Mouse (Mus musculus) liver, embryonic 13.5 days (tissue): ENCODE measurements around the gene Fam83c. TPM values are rescaled to one million over a fixed set of nuclear protein-coding genes. Genes with fewer than 3 reads are reported as not detected.

ENCODE experiments used
- ATAC-seq: fragments of 200-750 bp; cut with Nextera tagmentation; 2 replicates; pipeline ENCODE4 v1.8.0; 2017; ENCODE audit warnings: low read depth, mild to moderate bottlenecking, moderate number of reproducible peaks, moderate library complexity
- DNase-seq: peaks from one replicate; pipeline ENCODE4 v3.0.0; 2022
- H3K27ac ChIP-seq: fragments of 300-500 bp; sonication (generic); 2 replicates; pipeline ENCODE4 v1.5.1; 2015; ENCODE audit warnings: moderate library complexity, mild to moderate bottlenecking, inconsistent platforms
- H3K27me3 ChIP-seq: fragments of 300-500 bp; sonication (generic); 2 replicates; pipeline ENCODE4 v1.6.1; 2015; ENCODE audit warnings: mild to moderate bottlenecking, inconsistent platforms
- H3K36me3 ChIP-seq: fragments of 300-500 bp; sonication (generic); 2 replicates; pipeline ENCODE4 v1.6.1; 2015; ENCODE audit warnings: mild to moderate bottlenecking, inconsistent platforms
- H3K4me1 ChIP-seq: fragments of 300-500 bp; sonication (generic); replicated peaks from 2 replicates; pipeline ENCODE4 v1.6.1; 2015; ENCODE audit warnings: inconsistent platforms
- H3K4me2 ChIP-seq: fragments of 300-500 bp; sonication (generic); 2 replicates; pipeline ENCODE4 v1.6.1; 2015; ENCODE audit warnings: inconsistent platforms, mild to moderate bottlenecking, moderate library complexity
- H3K4me3 ChIP-seq: fragments of 300-500 bp; sonication (generic); replicated peaks from 2 replicates; pipeline ENCODE4 v1.5.1; 2015; ENCODE audit warnings: mild to moderate bottlenecking, inconsistent platforms
- H3K9ac ChIP-seq: fragments of 300-500 bp; sonication (generic); 2 replicates; pipeline ENCODE4 v1.6.1; 2015; ENCODE audit warnings: mild to moderate bottlenecking, inconsistent platforms
- H3K9me3 ChIP-seq: fragments of 300-500 bp; sonication (generic); replicated peaks from 2 replicates; pipeline ENCODE4 v1.6.1; 2016; ENCODE audit warnings: inconsistent platforms
- WGBS: fragments of 180-500 bp; shearing (Covaris S2); methylation state at CpG from one replicate; pipeline ENCODE4 v1.1.7; 2015; ENCODE audit not compliant: insufficient replicate concordance; 5-methylcytosine and 5-hydroxymethylcytosine counted together
- polyA plus RNA-seq: library from polyadenylated mRNA; unstranded; fragments of >200 nt; fragmentation: Nextera tagmentation; extraction: Ambion mirVana; gene quantifications from 2 replicates; pipeline ENCODE4 v1.2.1, GENCODE M21; 2015

The Fam83c gene
- polyA plus RNA-seq, 1 experiment from 2014 or later, result 0.12 TPM

GRCm38 (mm10) chr2:155811821-155812396 is 22.7 kb downstream of the Fam83c start:
- Histone ChIP-seq H3K4me1 (no peaks in the 10 kb centered on the region), H3K9ac (no peak overlapping the region), H3K9me3 (no peaks in the 10 kb centered on the region), H3K36me3 (no peaks in the 10 kb centered on the region), H3K27me3 (0 out of 2 replicates have a peak, but pooled peaks cover 7% of the 10 kb centered on the region), H3K4me2 (no peak overlapping the region), H3K27ac (no peak overlapping the region), H3K4me3 (no peak overlapping the region)
- WGBS, result 39% methylated on average over 16 of the region's 16 CpGs
- DNase-seq, result peak; percentile 59
- ATAC-seq, result no peak

GRCm38 (mm10) chr2:155809620-155810019 is 25.0 kb downstream of the Fam83c start:
- H3K9ac ChIP-seq, result no peak overlapping the region
- H3K9me3 ChIP-seq, result no peaks in the 10 kb centered on the region
- no peaks in the 10 kb centered on the region for H3K36me3 ChIP-seq
- H3K27me3 ChIP-seq, result 0 out of 2 replicates have a peak, but pooled peaks cover 7% of the 10 kb centered on the region
- no peak for ATAC-seq
- H3K4me2 ChIP-seq, result no peak overlapping the region
- no peak overlapping the region for H3K27ac ChIP-seq
- H3K4me3 ChIP-seq, result no peak overlapping the region
- no peaks in the 10 kb centered on the region for H3K4me1 ChIP-seq
- DNase-seq, result no peak
- WGBS, result 60% methylated on average over 4 of the region's 4 CpGs

- Histone ChIP-seq H3K4me1 (no peaks in the 10 kb centered on the region), H3K4me3 (no peak overlapping the region), H3K9ac (no peak overlapping the region), H3K4me2 (no peak overlapping the region), H3K27me3 (0 out of 2 replicates have a peak, but pooled peaks cover 2% of the 10 kb centered on the region), H3K9me3 (no peaks in the 10 kb centered on the region), H3K36me3 (no peaks in the 10 kb centered on the region), H3K27ac (no peak overlapping the region)
- 67% methylated on average over 4 of the region's 4 CpGs for WGBS
- DNase-seq (no peak), ATAC-seq (no peak)
Observed at GRCm38 (mm10) chr2:155807408-155807807, 27.2 kb downstream of the Fam83c start.

- Histone ChIP-seq H3K4me2 (no peak overlapping the region), H3K36me3 (no peaks in the 10 kb centered on the region), H3K9ac (no peak overlapping the region), H3K4me3 (no peak overlapping the region), H3K9me3 (no peaks in the 10 kb centered on the region), H3K4me1 (no peaks in the 10 kb centered on the region), H3K27me3 (0 out of 2 replicates have a peak, but pooled peaks cover 2% of the 10 kb centered on the region), H3K27ac (no peak overlapping the region)
- ATAC-seq (no peak), DNase-seq (no peak)
- WGBS, result 44% methylated on average over 5 of the region's 5 CpGs
Observed at GRCm38 (mm10) chr2:155806548-155806947, 28.1 kb downstream of the Fam83c start.

GRCm38 (mm10) chr2:155805925-155806255 is 28.8 kb downstream of the Fam83c start:
- Histone ChIP-seq H3K4me2 (no peak overlapping the region), H3K9ac (no peak overlapping the region), H3K27ac (no peak overlapping the region), H3K36me3 (no peaks in the 10 kb centered on the region), H3K4me1 (no peaks in the 10 kb centered on the region), H3K4me3 (no peak overlapping the region), H3K9me3 (no peaks in the 10 kb centered on the region), H3K27me3 (0 out of 2 replicates have a peak, but pooled peaks cover 2% of the 10 kb centered on the region)
- DNase-seq (no peak), ATAC-seq (no peak)
- WGBS, result 56% methylated on average over 6 of the region's 6 CpGs

GRCm38 (mm10) chr2:155805231-155805924 is 29.3 kb downstream of the Fam83c start:
- Histone ChIP-seq H3K36me3 (no peaks in the 10 kb centered on the region), H3K4me1 (no peaks in the 10 kb centered on the region), H3K9ac (no peak overlapping the region), H3K27me3 (0 out of 2 replicates have a peak, but pooled peaks cover 2% of the 10 kb centered on the region), H3K27ac (no peak overlapping the region), H3K4me3 (no peak overlapping the region), H3K9me3 (no peaks in the 10 kb centered on the region), H3K4me2 (no peak overlapping the region)
- DNase-seq (no peak), ATAC-seq (no peak)
- 38% methylated on average over 6 of the region's 6 CpGs for WGBS

GRCm38 (mm10) chr2:155804053-155804452 is 30.6 kb downstream of the Fam83c start:
- DNase-seq (no peak), ATAC-seq (no peak)
- no peaks in the 10 kb centered on the region for H3K36me3 ChIP-seq
- no peak overlapping the region for H3K4me3 ChIP-seq
- H3K9ac ChIP-seq, result no peak overlapping the region
- H3K4me1 ChIP-seq, result no peaks in the 10 kb centered on the region
- H3K27ac ChIP-seq, result no peak overlapping the region
- no peak overlapping the region for H3K4me2 ChIP-seq
- H3K27me3 ChIP-seq, result 0 out of 2 replicates have a peak, but pooled peaks cover 6% of the 10 kb centered on the region
- no peaks in the 10 kb centered on the region for H3K9me3 ChIP-seq
- 42% methylated on average over 5 of the region's 5 CpGs for WGBS

GRCm38 (mm10) chr2:155802761-155803160 is 31.9 kb downstream of the Fam83c start:
- no peaks in the 10 kb centered on the region for H3K4me1 ChIP-seq
- ATAC-seq (no peak), DNase-seq (peak; percentile 23)
- H3K4me2 ChIP-seq, result no peak overlapping the region
- no peaks in the 10 kb centered on the region for H3K36me3 ChIP-seq
- H3K9me3 ChIP-seq, result no peaks in the 10 kb centered on the region
- H3K27ac ChIP-seq, result no peak overlapping the region
- peaks cover 13% of the 10 kb centered on the region; the same call in 1 of the 2 replicates for H3K27me3 ChIP-seq
- 38% methylated on average over 3 of the region's 3 CpGs for WGBS
- H3K4me3 ChIP-seq, result no peak overlapping the region
- no peak overlapping the region for H3K9ac ChIP-seq

GRCm38 (mm10) chr2:155798613-155799012 is 36.0 kb downstream of the Fam83c start:
- 30% methylated on average over 3 of the region's 3 CpGs for WGBS
- no peaks in the 10 kb centered on the region for H3K4me1 ChIP-seq
- no peak overlapping the region for H3K4me2 ChIP-seq
- H3K9ac ChIP-seq, result no peak overlapping the region
- H3K36me3 ChIP-seq, result no peaks in the 10 kb centered on the region
- H3K27me3 ChIP-seq, result peaks cover 15% of the 10 kb centered on the region; the same call in 1 of the 2 replicates
- H3K4me3 ChIP-seq, result no peak overlapping the region
- no peak for ATAC-seq
- no peak overlapping the region for H3K27ac ChIP-seq
- H3K9me3 ChIP-seq, result no peaks in the 10 kb centered on the region
- no peak for DNase-seq

- H3K27ac ChIP-seq, result no peak overlapping the region
- no peak overlapping the region for H3K9ac ChIP-seq
- 68% methylated on average over 12 of the region's 12 CpGs for WGBS
- peaks cover 14% of the 10 kb centered on the region; the same call in 1 of the 2 replicates for H3K27me3 ChIP-seq
- ATAC-seq (no peak), DNase-seq (no peak)
- no peaks in the 10 kb centered on the region for H3K36me3 ChIP-seq
- H3K4me1 ChIP-seq, result no peaks in the 10 kb centered on the region
- no peak overlapping the region for H3K4me3 ChIP-seq
- H3K4me2 ChIP-seq, result no peak overlapping the region
- no peaks in the 10 kb centered on the region for H3K9me3 ChIP-seq
Observed at GRCm38 (mm10) chr2:155794674-155795445, 39.8 kb downstream of the Fam83c start.

- WGBS, result 40% methylated on average over 12 of the region's 12 CpGs
- no peak for DNase-seq
Observed at GRCm38 (mm10) chr2:155792899-155793298, 41.8 kb downstream of the Fam83c start.

More at GRCm38 (mm10) chr2:155792899-155793298, 41.8 kb downstream of the Fam83c start:
- Histone ChIP-seq H3K9ac (no peak overlapping the region), H3K4me3 (no peak overlapping the region), H3K9me3 (no peaks in the 10 kb centered on the region), H3K27ac (no peak overlapping the region), H3K27me3 (peaks cover 11% of the 10 kb centered on the region; the same call in 1 of the 2 replicates), H3K4me1 (no peaks in the 10 kb centered on the region), H3K4me2 (no peak overlapping the region), H3K36me3 (no peaks in the 10 kb centered on the region)
- ATAC-seq, result no peak
